Mouse (Mus musculus): ENCODE measurements around the gene Serpinh1.

- TF ChIP-seq CTCF (IDR thresholded peaks at IDR 0.05; ENCODE audit: insufficient read depth, low read depth, low read length) (0 out of 2 replicates have a peak, but pooled peaks have one; percentile 7), POLR2A (IDR thresholded peaks at IDR 0.05; ENCODE audit: insufficient read depth, low read depth, low read length) (no peak)
Observed at GRCm38 (mm10) chr7:99355731-99356131, 2.7 kb upstream of the Serpinh1 start.
